Mouse (Mus musculus) MEL-GATA-1-ER (cell line): ENCODE measurements around the gene Brd7.

Experiments
- DNase-seq: peaks from one replicate; pipeline ENCODE4 v3.0.0-alpha.2; 2012; ENCODE audit warnings: low read depth; ENCODE audit errors: extremely low read depth

Gene Brd7

GRCm38 (mm10) chr8:88357226-88357933 lies 4.6 kb downstream of the Brd7 start:
- no peak for DNase-seq

- DNase-seq = no peak
Observed at GRCm38 (mm10) chr8:88349046-88349445, 12.9 kb downstream of the Brd7 start.

- peak; percentile 56 for DNase-seq
Observed at GRCm38 (mm10) chr8:88342026-88342425, 20.0 kb downstream of the Brd7 start.

GRCm38 (mm10) chr8:88339887-88340695 lies 21.9 kb downstream of the Brd7 start:
- no peak for DNase-seq

GRCm38 (mm10) chr8:88339221-88339620 lies 22.8 kb downstream of the Brd7 start:
- DNase-seq = no peak

GRCm38 (mm10) chr8:88334975-88335374 lies 27.0 kb downstream of the Brd7 start:
- DNase-seq = no peak

- no peak for DNase-seq
Observed at GRCm38 (mm10) chr8:88334384-88334783, 27.6 kb downstream of the Brd7 start.

GRCm38 (mm10) chr8:88330816-88331215 lies 31.2 kb downstream of the Brd7 start:
- DNase-seq = no peak

- no peak for DNase-seq
Observed at GRCm38 (mm10) chr8:88328689-88329088, 33.3 kb downstream of the Brd7 start.

GRCm38 (mm10) chr8:88326328-88326727 lies 35.7 kb downstream of the Brd7 start:
- DNase-seq = no peak

- DNase-seq = no peak
Observed at GRCm38 (mm10) chr8:88325795-88326194, 36.2 kb downstream of the Brd7 start.

GRCm38 (mm10) chr8:88325251-88325650 lies 36.7 kb downstream of the Brd7 start:
- no peak for DNase-seq

- no peak for DNase-seq
Observed at GRCm38 (mm10) chr8:88324760-88325159, 37.2 kb downstream of the Brd7 start.

- DNase-seq = no peak
Observed at GRCm38 (mm10) chr8:88323523-88323922, 38.5 kb downstream of the Brd7 start.

- DNase-seq = no peak
Observed at GRCm38 (mm10) chr8:88321387-88321786, 40.6 kb downstream of the Brd7 start.

- no peak for DNase-seq
Observed at GRCm38 (mm10) chr8:88320134-88320533, 41.9 kb downstream of the Brd7 start.

- no peak for DNase-seq
Observed at GRCm38 (mm10) chr8:88318151-88318550, 43.8 kb downstream of the Brd7 start.

GRCm38 (mm10) chr8:88317341-88317740 lies 44.7 kb downstream of the Brd7 start:
- DNase-seq = no peak

- no peak for DNase-seq
Observed at GRCm38 (mm10) chr8:88316139-88316931, 45.7 kb downstream of the Brd7 start.

- no peak for DNase-seq
Observed at GRCm38 (mm10) chr8:88315302-88315701, 46.7 kb downstream of the Brd7 start.

- DNase-seq = no peak
Observed at GRCm38 (mm10) chr8:88313991-88314390, 48.0 kb downstream of the Brd7 start.

GRCm38 (mm10) chr8:88312966-88313365 lies 49.0 kb downstream of the Brd7 start:
- no peak for DNase-seq
